Mouse (Mus musculus) forebrain, embryonic 11.5 days (tissue): ENCODE results near the gene Dcpp2. TPM values are rescaled to one million over a fixed set of nuclear protein-coding genes. Genes with fewer than 3 reads are reported as not detected.

ENCODE experiments used
- polyA plus RNA-seq: library from polyadenylated mRNA; unstranded; fragments of >200 nt; fragmentation: Nextera tagmentation; extraction: Ambion mirVana; gene quantifications from 2 replicates; pipeline ENCODE4 v1.2.1, GENCODE M21; 2014

Dcpp2 gene
- polyA plus RNA-seq, 1 experiment from 2014 or later, result not detected

Other genes starting within 250 kb of the Dcpp2 start
- gene Mmp25, start 235.6 kb upstream of the Dcpp2 start, polyA plus RNA-seq, result 0.41 and 1.0 TPM in 2 replicates
- 0.35 and 0.53 TPM in 2 replicates for gene Bicdl2, start 220.4 kb upstream of the Dcpp2 start, polyA plus RNA-seq
- 38.3 and 40.3 TPM in 2 replicates for gene Hcfc1r1, start 207.3 kb upstream of the Dcpp2 start, polyA plus RNA-seq
- 54.0 and 56.6 TPM in 2 replicates for gene Thoc6, start 207.0 kb upstream of the Dcpp2 start, polyA plus RNA-seq
- gene Tnfrsf12a, start 203.4 kb upstream of the Dcpp2 start, polyA plus RNA-seq, result 2.5 and 2.7 TPM in 2 replicates
- gene Cldn6, start 201.6 kb upstream of the Dcpp2 start, polyA plus RNA-seq, result 8.7 and 9.7 TPM in 2 replicates
- 4.8 and 6.6 TPM in 2 replicates for gene Cldn9, start 196.9 kb upstream of the Dcpp2 start, polyA plus RNA-seq
- not detected in 2 replicates for gene 1520401A03Rik, start 158.1 kb upstream of the Dcpp2 start, polyA plus RNA-seq
- gene Pkmyt1, start 154.5 kb upstream of the Dcpp2 start, polyA plus RNA-seq, result 61.3 and 62.9 TPM in 2 replicates
- gene Paqr4, start 140.0 kb upstream of the Dcpp2 start, polyA plus RNA-seq, result 26.5 and 28.8 TPM in 2 replicates
- 2.2 and 2.6 TPM in 2 replicates for gene Kremen2, start 135.0 kb upstream of the Dcpp2 start, polyA plus RNA-seq
- 167 and 174 TPM in 2 replicates for gene Flywch1, start 109.3 kb upstream of the Dcpp2 start, polyA plus RNA-seq
- 22.0 and 28.7 TPM in 2 replicates for gene Flywch2, start 94.8 kb upstream of the Dcpp2 start, polyA plus RNA-seq
- 541 and 559 TPM in 2 replicates for gene Srrm2, start 90.3 kb upstream of the Dcpp2 start, polyA plus RNA-seq
- 1,038 and 1,041 TPM in 2 replicates for gene Elob, start 51.7 kb upstream of the Dcpp2 start, polyA plus RNA-seq
- not detected in 2 replicates for gene Prss33, start 44.8 kb upstream of the Dcpp2 start, polyA plus RNA-seq
- gene Prss32, start 37.0 kb upstream of the Dcpp2 start, polyA plus RNA-seq, result not detected in 2 replicates
- 2.1 and 2.6 TPM in 2 replicates for gene Prss41, start 36.7 kb upstream of the Dcpp2 start, polyA plus RNA-seq
- gene Prss21, start 12.8 kb upstream of the Dcpp2 start, polyA plus RNA-seq, result not detected in 2 replicates
- not detected in 2 replicates for gene Dcpp1, start within 50 bp of the Dcpp2 start, polyA plus RNA-seq
- gene Dcpp3, start 36.6 kb downstream of the Dcpp2 start, polyA plus RNA-seq, result not detected in 2 replicates
- gene Sbp, start 60.8 kb downstream of the Dcpp2 start, polyA plus RNA-seq, result not detected in 2 replicates
- gene Sbpl, start 74.4 kb downstream of the Dcpp2 start, polyA plus RNA-seq, result not detected in 2 replicates
- gene Prss30, start 99.7 kb downstream of the Dcpp2 start, polyA plus RNA-seq, result not detected in 2 replicates
- not detected in 2 replicates for gene Prss22, start 117.2 kb downstream of the Dcpp2 start, polyA plus RNA-seq
- gene Prss27, start 157.3 kb downstream of the Dcpp2 start, polyA plus RNA-seq, result 0.15 TPM in 1 of 2 replicates, not detected in the other
- gene Kctd5, start 192.6 kb downstream of the Dcpp2 start, polyA plus RNA-seq, result 82.8 and 85.0 TPM in 2 replicates